Mouse (Mus musculus) urinary bladder, adult 18-20 months (tissue): Measurements from ENCODE around the gene Zfp711.
A peak's percentile ranks its signal among the peaks of the same experiment; 100 is the strongest.

Experiments used
- DNase-seq, 2 experiments: peaks; one replicate each; pipeline ENCODE4 v3.0.0; 2022; ENCODE audit warnings: low spot score in 2 of 2, mixed read lengths in 2 of 2

Zfp711 gene

GRCm38 (mm10) chrX:112600511-112601305 lies at the start of gene Zfp711:
Gene Zfp711 (plus strand): TSS chrX:112600526.
- peak; percentile 20 to 22 for DNase-seq

DNA sequence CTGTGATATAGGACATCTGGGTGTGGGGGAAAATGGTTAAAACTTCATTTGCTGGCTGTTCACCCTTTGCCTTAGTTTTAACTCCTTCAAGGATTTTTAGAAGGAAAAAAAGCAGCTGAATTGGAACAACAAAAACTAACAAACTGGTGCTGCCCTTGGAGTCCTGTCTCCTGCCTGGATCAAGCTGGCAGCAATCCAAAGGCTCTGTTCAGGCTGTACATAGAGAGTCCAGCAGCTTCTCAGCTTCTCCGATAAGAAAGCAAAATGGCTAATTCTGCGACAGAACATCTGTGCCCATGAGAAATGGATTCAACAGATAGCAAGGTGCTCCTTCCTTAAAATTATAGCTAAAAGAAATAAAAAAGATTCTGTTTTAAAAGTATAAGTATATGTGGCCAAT lies 32.6 kb upstream of the Zfp711 start:
- no peak for DNase-seq

- peak in 1 of 2 experiments; percentile 20 for DNase-seq
These were observed 1.2 kb downstream of the Zfp711 start for GRCm38 (mm10) chrX:112601306-112602120.

GRCm38 (mm10) chrX:112675525-112675924 lies 75.2 kb downstream of the Zfp711 start:
- DNase-seq = no peak

DNA sequence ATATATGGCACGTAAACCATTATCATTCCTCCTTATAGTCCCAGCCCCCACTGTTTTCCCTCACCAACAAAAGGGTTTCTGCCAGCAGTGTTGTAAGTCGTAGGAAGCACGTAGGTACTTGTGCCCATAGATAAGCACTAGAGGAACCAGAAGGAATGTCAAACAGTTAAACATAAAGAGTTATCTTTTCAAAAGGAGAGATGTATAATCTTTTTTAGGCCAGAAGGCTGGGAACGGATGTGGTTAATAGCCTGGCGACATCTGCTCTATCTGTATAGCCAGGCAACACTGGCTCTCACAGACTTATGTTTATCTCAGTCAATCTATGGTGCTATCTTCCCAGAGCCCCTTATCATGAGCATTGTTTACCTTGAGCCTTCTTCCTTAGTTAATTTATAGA lies 80.3 kb downstream of the Zfp711 start:
- no peak for DNase-seq
